Mouse (Mus musculus) neural tube, embryonic 12.5 days (tissue): Measurements from ENCODE around the gene Tceal7. TPM values are rescaled to one million over a fixed set of nuclear protein-coding genes. Genes with fewer than 3 reads are reported as not detected.
A peak's percentile ranks its signal among the peaks of the same experiment; 100 is the strongest.

Experiments used
- ATAC-seq: fragments of 200-750 bp; cut with Nextera tagmentation; 2 replicates; pipeline ENCODE4 v1.8.0; 2017; ENCODE audit warnings: low read depth, mild to moderate bottlenecking, moderate TSS enrichment, moderate library complexity; ENCODE audit not compliant: low FRiP score
- H3K27ac ChIP-seq: fragments of 300-500 bp; sonication (generic); 2 replicates; pipeline ENCODE4 v1.5.1; 2016
- H3K27me3 ChIP-seq: fragments of 300-500 bp; sonication (generic); replicated peaks from 2 replicates; pipeline ENCODE4 v1.6.1; 2016; ENCODE audit warnings: mild to moderate bottlenecking
- H3K36me3 ChIP-seq: fragments of 300-500 bp; sonication (generic); 2 replicates; pipeline ENCODE4 v1.6.1; 2016; ENCODE audit warnings: mild to moderate bottlenecking
- H3K4me1 ChIP-seq: fragments of 300-500 bp; sonication (generic); 2 replicates; pipeline ENCODE4 v1.6.1; 2016
- H3K4me2 ChIP-seq: fragments of 300-500 bp; sonication (generic); replicated peaks from 2 replicates; pipeline ENCODE4 v1.6.1; 2016; ENCODE audit warnings: mild to moderate bottlenecking
- H3K4me3 ChIP-seq: fragments of 300-500 bp; sonication (generic); 2 replicates; pipeline ENCODE4 v1.5.1; 2016
- H3K9ac ChIP-seq: fragments of 300-500 bp; sonication (generic); 2 replicates; pipeline ENCODE4 v1.6.1; 2016; ENCODE audit warnings: mild to moderate bottlenecking
- H3K9me3 ChIP-seq: fragments of 300-500 bp; sonication (generic); 2 replicates; pipeline ENCODE4 v1.6.1; 2016; ENCODE audit warnings: mild to moderate bottlenecking
- WGBS: fragments of 180-500 bp; shearing (Covaris S2); methylation state at CpG from one replicate; pipeline ENCODE4 v1.1.7; 2016; 5-methylcytosine and 5-hydroxymethylcytosine counted together
- polyA plus RNA-seq: library from polyadenylated mRNA; unstranded; fragments of >200 nt; fragmentation: Nextera tagmentation; extraction: Ambion mirVana; gene quantifications from 2 replicates; pipeline ENCODE4 v1.2.1, GENCODE M21; 2016

Tceal7 gene
- polyA plus RNA-seq, 1 experiment from 2014 or later: 4.4 TPM

- Histone ChIP-seq H3K36me3 (no peaks in the 10 kb centered on the region), H3K4me1 (no peaks in the 10 kb centered on the region), H3K9ac (no peak overlapping the region), H3K4me3 (no peak overlapping the region), H3K9me3 (no peaks in the 10 kb centered on the region), H3K27ac (no peak overlapping the region), H3K4me2 (no peak overlapping the region), H3K27me3 (no peaks in the 10 kb centered on the region)
- 81% methylated on average over 6 of the region's 6 CpGs for WGBS
- ATAC-seq: no peak
These were observed 10.2 kb upstream of the Tceal7 start for GRCm38 (mm10) chrX:136204406-136204805.

DNA sequence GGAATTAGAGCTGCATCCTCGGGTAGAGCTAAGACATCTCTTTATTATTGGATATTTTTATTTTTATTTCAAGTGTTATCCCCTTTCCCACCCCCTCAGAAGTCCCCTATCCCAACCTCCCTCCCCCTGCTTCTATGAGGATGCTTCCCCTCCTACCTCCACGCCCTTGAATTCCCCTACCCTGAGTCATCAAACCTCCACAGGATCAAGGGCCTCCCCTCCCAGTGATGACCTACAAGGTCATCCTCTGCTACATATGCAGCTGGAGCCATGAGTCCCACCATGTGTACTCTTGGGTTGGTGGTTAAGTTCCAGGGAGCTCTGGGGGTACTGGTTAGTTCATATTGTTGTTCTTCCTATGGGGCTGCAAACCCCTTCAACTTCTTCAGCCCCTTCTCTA, 1.2 kb upstream of the Tceal7 start:
- H3K4me3 ChIP-seq: no peak overlapping the region
- H3K27ac ChIP-seq: no peak overlapping the region
- H3K9me3 ChIP-seq: no peaks in the 10 kb centered on the region
- ATAC-seq: no peak
- no peak overlapping the region for H3K9ac ChIP-seq
- no peak overlapping the region for H3K4me2 ChIP-seq
- WGBS: 88% methylated on average over 2 of the region's 2 CpGs
- no peaks in the 10 kb centered on the region for H3K27me3 ChIP-seq
- no peaks in the 10 kb centered on the region for H3K36me3 ChIP-seq
- H3K4me1 ChIP-seq: no peaks in the 10 kb centered on the region

- Histone ChIP-seq H3K27ac (no peak overlapping the region), H3K36me3 (no peaks in the 10 kb centered on the region), H3K4me3 (no peak overlapping the region), H3K9me3 (no peaks in the 10 kb centered on the region), H3K4me2 (no peak overlapping the region), H3K27me3 (no peaks in the 10 kb centered on the region), H3K9ac (no peak overlapping the region), H3K4me1 (no peaks in the 10 kb centered on the region)
- WGBS: 50% methylated on average over 1 of the region's 1 CpGs
- no peak for ATAC-seq
These were observed 1.7 kb downstream of the Tceal7 start for GRCm38 (mm10) chrX:136216303-136216702.

DNA sequence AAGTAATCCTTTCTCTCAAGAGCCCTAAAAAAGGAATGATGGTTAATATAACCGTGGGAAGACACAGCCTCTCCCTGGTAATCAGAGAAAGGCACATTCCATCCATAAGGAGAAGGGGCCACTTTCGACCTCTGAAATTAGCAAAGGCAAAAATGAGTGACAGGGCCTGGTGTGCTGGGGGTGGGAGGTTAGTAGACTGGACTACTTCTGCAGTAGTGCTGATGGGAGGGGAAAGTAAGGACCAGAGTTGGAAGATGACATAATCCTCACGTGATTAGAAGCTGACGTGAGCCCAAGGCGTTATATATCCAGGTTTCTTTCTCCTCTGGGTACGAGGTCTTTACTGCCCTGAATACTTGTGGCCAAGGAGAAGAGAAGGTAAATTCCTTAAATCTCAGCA, 9.1 kb downstream of the Tceal7 start:
- 73% methylated on average over 6 of the region's 6 CpGs for WGBS
- no peaks in the 10 kb centered on the region for H3K36me3 ChIP-seq
- no peaks in the 10 kb centered on the region for H3K27me3 ChIP-seq
- no peak for ATAC-seq
- no peak overlapping the region for H3K27ac ChIP-seq
- H3K4me3 ChIP-seq: no peak overlapping the region
- no peak overlapping the region for H3K4me2 ChIP-seq
- H3K9ac ChIP-seq: no peak overlapping the region
- H3K9me3 ChIP-seq: no peaks in the 10 kb centered on the region
- H3K4me1 ChIP-seq: no peaks in the 10 kb centered on the region

GRCm38 (mm10) chrX:136227768-136228167, 13.2 kb downstream of the Tceal7 start:
- Histone ChIP-seq H3K4me3 (no peak overlapping the region), H3K9me3 (no peaks in the 10 kb centered on the region), H3K4me2 (no peak overlapping the region), H3K9ac (no peak overlapping the region), H3K36me3 (no peaks in the 10 kb centered on the region), H3K27me3 (no peaks in the 10 kb centered on the region), H3K4me1 (no peaks in the 10 kb centered on the region), H3K27ac (no peak overlapping the region)
- WGBS: 51% methylated on average over 5 of the region's 5 CpGs
- no peak for ATAC-seq

DNA sequence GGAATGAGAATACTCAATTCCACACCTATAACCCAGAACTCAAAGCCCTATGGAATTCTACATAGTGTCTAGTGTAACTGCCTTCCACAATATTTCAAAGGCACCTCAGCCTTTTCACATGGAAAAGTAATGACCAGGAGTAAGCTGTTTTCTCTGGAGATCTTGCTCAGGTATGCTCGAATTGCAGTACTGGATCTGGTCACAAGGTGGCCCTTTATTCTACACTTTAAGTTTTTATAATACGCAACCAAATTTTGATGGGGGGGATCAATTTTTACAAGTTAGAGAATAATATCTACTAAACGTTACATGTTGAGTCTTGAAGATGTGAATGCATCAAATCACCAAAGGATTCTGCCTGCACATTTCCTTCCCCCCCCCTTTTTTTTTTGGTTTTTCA, 23.5 kb downstream of the Tceal7 start:
- no peak overlapping the region for H3K27ac ChIP-seq
- H3K4me3 ChIP-seq: no peak overlapping the region
- no peaks in the 10 kb centered on the region for H3K4me1 ChIP-seq
- no peak overlapping the region for H3K9ac ChIP-seq
- H3K9me3 ChIP-seq: no peaks in the 10 kb centered on the region
- no peaks in the 10 kb centered on the region for H3K27me3 ChIP-seq
- ATAC-seq: no peak
- 37% methylated on average over 3 of the region's 3 CpGs for WGBS
- H3K4me2 ChIP-seq: no peak overlapping the region
- H3K36me3 ChIP-seq: no peaks in the 10 kb centered on the region

GRCm38 (mm10) chrX:136243181-136243580, 28.6 kb downstream of the Tceal7 start:
- Histone ChIP-seq H3K27ac (no peak overlapping the region), H3K36me3 (no peaks in the 10 kb centered on the region; the same call in 1 of the 2 replicates), H3K4me2 (no peak overlapping the region), H3K4me3 (no peak overlapping the region), H3K27me3 (no peaks in the 10 kb centered on the region), H3K9ac (no peak overlapping the region), H3K4me1 (no peaks in the 10 kb centered on the region; the same call in 1 of the 2 replicates), H3K9me3 (no peaks in the 10 kb centered on the region)
- ATAC-seq: no peak
- WGBS: 90% methylated on average over 2 of the region's 2 CpGs

GRCm38 (mm10) chrX:136244574-136245229, 30.1 kb downstream of the Tceal7 start, which contains the start of gene Tceal9:
Gene Tceal9 (plus strand): TSS chrX:136245079.
- Histone ChIP-seq H3K4me1 (no peaks in the 10 kb centered on the region; the same call in 1 of the 2 replicates), H3K9me3 (no peaks in the 10 kb centered on the region), H3K27me3 (no peaks in the 10 kb centered on the region), H3K4me3 (peak within 1 kb of the TSS; percentile 55), H3K36me3 (no peaks in the 10 kb centered on the region; the same call in 1 of the 2 replicates), H3K27ac (0 out of 2 replicates have a peak within 1 kb of the TSS, but pooled peaks have one; percentile 12), H3K4me2 (peak within 1 kb of the TSS; percentile 56), H3K9ac (peak within 1 kb of the TSS; percentile 60)
- 34% methylated on average over 20 of the region's 20 CpGs for WGBS
- ATAC-seq: peak; percentile 95

DNA sequence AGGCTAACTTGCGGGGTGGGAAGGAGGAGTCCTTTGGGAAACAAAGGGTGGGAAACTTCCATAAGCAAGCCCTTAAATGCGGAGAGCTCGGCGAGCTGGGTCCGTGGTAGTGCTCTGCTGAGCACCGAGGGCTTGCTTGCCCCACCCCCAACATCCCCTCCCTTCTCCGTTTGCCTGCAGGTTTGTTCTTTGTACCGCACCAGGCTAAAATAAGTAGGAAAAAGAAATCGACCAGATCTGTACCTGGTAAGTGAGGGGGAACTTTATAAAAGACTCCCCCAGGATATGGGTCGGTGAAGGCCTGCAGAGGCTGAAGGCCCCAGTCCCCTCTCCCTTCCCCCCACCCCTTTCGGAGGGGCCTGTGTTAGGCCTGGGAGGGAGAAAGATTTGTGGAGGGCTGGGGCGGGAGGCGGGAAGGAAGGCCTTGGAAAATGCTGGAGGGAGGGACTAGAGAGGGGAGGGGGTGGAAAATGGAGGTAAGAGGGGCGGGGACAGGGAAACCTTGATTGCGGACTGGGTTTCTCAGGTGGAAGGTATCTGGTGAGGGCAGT, 31.0 kb downstream of the Tceal7 start:
- H3K9ac ChIP-seq: peak overlapping the region; percentile 60
- 0 out of 2 replicates have a peak overlapping the region, but pooled peaks have one; percentile 12 for H3K27ac ChIP-seq
- peak overlapping the region; percentile 56 for H3K4me2 ChIP-seq
- no peaks in the 10 kb centered on the region for H3K27me3 ChIP-seq
- no peaks in the 10 kb centered on the region; the same call in 1 of the 2 replicates for H3K4me1 ChIP-seq
- H3K4me3 ChIP-seq: peak overlapping the region; percentile 55
- 26% methylated on average over 14 of the region's 15 CpGs for WGBS
- no peaks in the 10 kb centered on the region; the same call in 1 of the 2 replicates for H3K36me3 ChIP-seq
- peak; percentile 79 for ATAC-seq
- H3K9me3 ChIP-seq: no peaks in the 10 kb centered on the region

GRCm38 (mm10) chrX:136248811-136249210, 34.2 kb downstream of the Tceal7 start:
- ATAC-seq: no peak
- 82% methylated on average over 6 of the region's 6 CpGs for WGBS
- Histone ChIP-seq H3K4me3 (no peak overlapping the region), H3K27me3 (no peaks in the 10 kb centered on the region), H3K36me3 (no peaks in the 10 kb centered on the region; the same call in 1 of the 2 replicates), H3K4me2 (no peak overlapping the region), H3K9me3 (no peaks in the 10 kb centered on the region), H3K4me1 (no peaks in the 10 kb centered on the region; the same call in 1 of the 2 replicates), H3K27ac (no peak overlapping the region), H3K9ac (no peak overlapping the region)

DNA sequence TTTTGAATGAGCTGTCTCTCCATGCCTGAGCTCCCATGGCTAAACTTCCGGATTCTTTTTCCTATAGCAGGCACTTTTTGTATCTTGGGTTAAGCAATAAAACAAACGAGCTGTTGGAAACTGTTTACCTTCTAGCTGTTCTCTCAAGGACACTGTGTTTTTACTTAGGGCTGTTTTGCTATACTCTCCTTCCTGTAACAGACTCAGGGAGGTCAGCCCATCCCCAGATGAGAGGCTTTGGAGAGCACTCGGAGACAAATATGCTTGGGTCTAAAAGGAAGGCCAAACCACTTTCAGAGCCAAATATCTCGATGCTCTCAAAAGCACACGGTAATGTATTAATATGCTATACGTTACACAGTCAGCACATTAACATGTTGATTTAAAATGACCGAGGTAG, 35.1 kb downstream of the Tceal7 start:
- Histone ChIP-seq H3K27ac (no peak overlapping the region), H3K9ac (no peak overlapping the region), H3K4me1 (no peaks in the 10 kb centered on the region; the same call in 1 of the 2 replicates), H3K36me3 (no peaks in the 10 kb centered on the region; the same call in 1 of the 2 replicates), H3K27me3 (no peaks in the 10 kb centered on the region), H3K4me3 (no peak overlapping the region), H3K9me3 (no peaks in the 10 kb centered on the region), H3K4me2 (no peak overlapping the region)
- 84% methylated on average over 7 of the region's 7 CpGs for WGBS
- ATAC-seq: no peak

DNA sequence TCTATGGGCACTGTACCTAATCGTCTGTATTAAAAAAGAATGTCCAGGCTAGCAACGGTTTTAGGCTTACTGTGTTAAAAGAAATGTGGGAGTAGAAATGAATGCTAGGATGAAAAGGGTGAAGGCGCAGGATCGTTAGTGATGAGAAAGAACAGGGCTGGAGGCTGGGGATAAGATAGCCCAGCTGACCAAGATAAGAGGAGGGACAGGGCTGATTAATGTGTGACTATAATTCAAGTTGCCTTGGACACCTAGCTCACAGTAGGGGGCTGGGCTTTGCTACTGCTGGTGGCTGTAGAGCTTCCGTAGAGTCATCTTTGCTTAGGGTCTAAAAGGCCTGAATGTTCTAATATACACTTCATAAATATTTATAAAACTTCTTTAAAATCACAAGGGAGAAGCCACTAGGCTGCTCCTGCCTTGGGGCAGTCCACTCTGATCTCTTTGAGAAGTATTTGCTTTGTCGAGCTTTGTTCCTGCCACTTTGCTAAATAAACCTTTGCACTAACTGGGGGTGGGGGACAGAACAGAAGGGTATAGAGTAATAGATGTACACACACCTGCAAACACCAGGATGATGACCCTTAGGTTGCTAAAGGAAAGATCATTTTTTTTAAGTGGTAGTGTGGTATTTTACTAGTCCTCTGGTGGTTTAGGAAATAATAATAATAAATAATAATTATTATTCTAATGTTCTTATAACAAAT, 37.6 kb downstream of the Tceal7 start:
- H3K9me3 ChIP-seq: no peaks in the 10 kb centered on the region
- no peak overlapping the region for H3K27ac ChIP-seq
- H3K9ac ChIP-seq: no peak overlapping the region
- 63% methylated on average over 6 of the region's 6 CpGs for WGBS
- H3K4me2 ChIP-seq: no peak overlapping the region
- no peaks in the 10 kb centered on the region for H3K4me1 ChIP-seq
- ATAC-seq: no peak
- no peak overlapping the region for H3K4me3 ChIP-seq
- H3K27me3 ChIP-seq: no peaks in the 10 kb centered on the region
- no peaks in the 10 kb centered on the region; the same call in 1 of the 2 replicates for H3K36me3 ChIP-seq
